Mouse (Mus musculus) olfactory bulb, adult 2 months (tissue): ENCODE data around the gene Nt5c3b. TPM values are rescaled to one million over a fixed set of nuclear protein-coding genes. Genes with fewer than 3 reads are reported as not detected.

ENCODE experiments used
- H3K27ac ChIP-seq: fragments of 200-500 bp; 2 replicates; pipeline ENCODE4 v1.5.1; 2012; ENCODE audit warnings: low read depth, low read length; ENCODE audit not compliant: insufficient read depth
- H3K4me1 ChIP-seq: fragments of 200-500 bp; 2 replicates; pipeline ENCODE4 v1.6.1; 2012; ENCODE audit warnings: low read length; ENCODE audit not compliant: control insufficient read depth, insufficient read depth
- H3K4me3 ChIP-seq: fragments of 200-500 bp; 2 replicates; pipeline ENCODE4 v1.5.1; 2012; ENCODE audit warnings: mild to moderate bottlenecking, low read depth, low read length, moderate library complexity; ENCODE audit not compliant: insufficient read depth
- CTCF ChIP-seq: fragments of 200-500 bp; IDR thresholded peaks from 2 replicates; pipeline ENCODE4 v1.5.1; 2012; ENCODE audit warnings: low read depth, mild to moderate bottlenecking, low read length, moderate library complexity; ENCODE audit not compliant: insufficient read depth
- POLR2A ChIP-seq: fragments of 200-500 bp; IDR thresholded peaks from 2 replicates; pipeline ENCODE4 v1.6.1; 2012; ENCODE audit warnings: mild to moderate bottlenecking, low read depth, low read length, moderate library complexity; ENCODE audit not compliant: insufficient read depth
- WGBS: fragments of 180-500 bp; shearing (Covaris S2); methylation state at CpG from one replicate; pipeline ENCODE4 v1.1.7; 2018; 5-methylcytosine and 5-hydroxymethylcytosine counted together
- polyA plus RNA-seq: library from polyadenylated mRNA; stranded (reverse); fragments of >200 nt; gene quantifications from 2 replicates; pipeline ENCODE4 v1.2.4, GENCODE M21; 2012; ENCODE audit warnings: low replicate concordance; ENCODE audit not compliant: missing spikeins, insufficient read depth, insufficient read length

Gene Nt5c3b
- polyA plus RNA-seq, 1 experiment = not detected

DNA sequence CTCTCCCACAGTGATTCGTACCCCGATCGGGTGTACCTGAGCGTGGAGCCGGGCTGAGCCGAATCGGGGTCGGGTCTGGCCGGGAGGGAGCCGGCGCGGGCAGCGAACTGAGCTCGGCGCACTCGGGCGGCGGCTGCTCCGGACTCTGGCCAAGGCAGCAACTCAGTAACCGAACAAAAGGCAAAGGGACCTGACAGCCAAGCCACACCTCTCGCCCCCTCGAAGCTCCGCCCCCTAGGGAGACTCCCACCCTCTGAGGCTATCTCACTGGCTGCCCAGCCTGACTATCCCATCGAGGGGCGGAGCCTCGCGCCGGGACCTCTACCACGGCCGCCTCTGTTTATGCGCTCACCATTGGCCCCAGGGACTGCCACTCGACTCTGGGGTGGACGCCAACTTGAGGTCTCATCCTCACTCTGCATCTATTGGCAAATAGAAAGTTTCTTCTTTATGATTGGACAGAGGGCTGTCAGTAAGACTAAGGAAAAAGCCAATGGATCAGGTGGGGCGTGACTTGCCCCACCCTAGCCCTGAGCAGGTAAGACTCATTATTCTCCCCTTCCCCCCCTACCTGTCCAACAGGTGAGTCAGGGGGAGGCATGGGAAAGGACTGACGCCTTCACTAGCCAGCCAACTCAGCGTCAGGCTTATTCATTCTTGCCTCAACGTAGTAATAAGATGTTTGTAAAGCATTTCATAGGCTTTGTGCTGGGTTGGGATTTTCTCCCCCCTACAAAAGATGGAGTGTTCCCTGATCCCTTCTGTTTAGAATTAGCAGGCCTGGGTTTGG lies 43.8 kb downstream of the Nt5c3b start, which contains the start of gene Jup:
Gene Jup, minus strand, starts transcription at position 164 of the 790 bp plus-strand sequence.
- H3K4me3 ChIP-seq = peak within 1 kb of the TSS; percentile 86
- no peak for TF ChIP-seq CTCF
- peak; percentile 95 for TF ChIP-seq POLR2A
- H3K27ac ChIP-seq = peak within 1 kb of the TSS; percentile 34
- under 1% methylated on average over 37 of the region's 37 CpGs for WGBS
- H3K4me1 ChIP-seq = peaks cover 40% of the 10 kb centered on the region

DNA sequence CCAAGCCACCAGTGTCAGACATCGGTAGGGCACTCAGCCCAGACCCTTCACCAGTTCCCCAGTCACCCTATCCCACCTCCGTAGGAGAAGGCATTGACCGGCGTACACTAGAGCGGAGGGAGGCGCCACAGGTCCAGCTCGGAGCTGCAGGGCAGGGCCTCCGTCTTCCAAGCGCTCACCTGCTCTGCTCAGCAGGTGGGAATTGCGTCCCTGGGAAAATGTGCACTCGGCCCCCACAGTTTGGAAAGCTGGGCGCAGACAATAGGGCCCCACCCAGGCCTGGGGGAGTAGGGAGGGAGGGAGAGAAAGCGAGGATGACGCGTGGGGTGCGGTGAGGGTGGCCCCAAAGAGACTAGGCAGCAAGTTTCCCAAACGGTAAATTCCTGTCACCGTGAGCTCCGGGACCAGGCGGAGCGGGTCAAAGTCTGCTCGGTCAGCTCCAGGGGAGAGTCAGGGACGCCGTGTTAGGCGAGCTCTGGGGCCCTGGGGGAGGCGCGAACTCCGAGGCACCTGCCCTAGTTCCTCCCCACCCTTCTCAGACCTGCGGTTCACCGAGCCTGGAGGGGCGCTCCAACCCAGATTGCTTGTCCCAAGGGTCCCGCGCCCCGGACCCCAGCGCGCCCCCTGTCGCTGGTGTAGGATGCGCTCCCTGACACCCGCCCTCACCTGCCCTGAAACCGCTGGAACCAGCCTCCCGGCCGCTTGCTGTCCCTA lies 44.6 kb downstream of the Nt5c3b start:
- WGBS = 2% methylated on average over 42 of the region's 42 CpGs
- Histone ChIP-seq H3K4me3 (peak overlapping the region; percentile 86), H3K4me1 (peaks cover 38% of the 10 kb centered on the region), H3K27ac (peak overlapping the region; percentile 34)
- TF ChIP-seq CTCF (peak; percentile 41; the same call in 1 of the 2 replicates), POLR2A (no peak)

DNA sequence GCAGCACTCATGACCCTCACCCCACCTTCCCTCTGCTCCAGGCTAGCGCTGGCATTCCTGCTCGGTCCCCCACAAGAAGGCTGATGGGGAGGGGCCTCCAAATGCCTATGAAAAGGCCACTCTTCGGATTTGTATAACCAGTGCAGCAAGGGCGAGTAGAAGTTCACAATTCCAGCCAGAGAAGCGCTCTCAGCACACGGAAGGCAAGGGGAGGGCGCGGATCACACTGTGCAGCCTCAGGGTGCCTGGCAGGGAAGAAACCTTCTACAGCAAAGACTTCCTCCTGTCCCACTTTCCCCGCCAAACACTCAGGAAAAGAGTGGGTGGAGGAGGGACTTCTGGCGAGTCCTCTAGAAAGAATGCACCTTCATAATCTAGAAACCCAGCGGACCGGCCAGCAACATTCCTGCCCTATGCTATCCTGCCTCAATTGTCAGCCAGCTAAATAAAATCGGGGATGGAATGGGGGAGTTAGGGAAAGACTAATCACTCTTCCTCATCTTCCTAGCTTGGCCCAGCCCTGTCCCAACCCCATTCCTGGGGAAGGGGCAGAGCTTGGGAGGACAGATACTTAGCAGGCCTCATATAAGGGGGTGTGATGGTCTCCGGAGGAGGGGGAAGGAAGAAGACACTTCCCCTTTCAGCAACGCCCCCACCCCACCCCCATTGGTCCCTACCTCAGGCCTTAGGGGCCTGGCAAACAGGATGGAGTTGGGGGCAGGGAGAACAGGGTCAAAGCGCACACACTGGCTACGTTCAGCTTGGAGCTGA lies 45.6 kb downstream of the Nt5c3b start:
- Histone ChIP-seq H3K4me3 (peak overlapping the region; percentile 86), H3K27ac (peak overlapping the region; percentile 34), H3K4me1 (peaks cover 36% of the 10 kb centered on the region)
- WGBS = 23% methylated on average over 17 of the region's 17 CpGs
- no peak for TF ChIP-seq CTCF
- TF ChIP-seq POLR2A = no peak

DNA sequence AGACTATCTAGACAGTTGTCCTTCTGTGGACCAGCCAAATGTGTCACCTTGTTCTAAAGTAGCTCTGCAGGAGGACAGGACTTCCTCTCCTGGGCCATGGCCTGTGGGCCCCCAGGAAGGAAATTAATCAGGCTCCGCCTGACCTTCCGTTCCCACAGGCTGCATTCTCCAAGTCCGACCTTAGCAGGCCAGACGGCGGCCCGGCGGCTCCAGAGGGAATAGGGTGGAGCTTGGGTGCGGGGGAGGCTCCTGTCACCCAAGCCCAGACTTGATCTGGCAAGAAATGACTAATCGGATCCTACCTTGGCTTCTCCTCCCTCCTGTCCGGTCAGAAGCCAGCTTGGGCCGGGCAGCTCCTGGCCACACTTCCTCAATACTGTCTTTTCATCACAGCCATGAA lies 46.4 kb downstream of the Nt5c3b start:
- Histone ChIP-seq H3K27ac (peak overlapping the region; percentile 34), H3K4me1 (peaks cover 44% of the 10 kb centered on the region), H3K4me3 (peak overlapping the region; percentile 86)
- no peak for TF ChIP-seq CTCF
- TF ChIP-seq POLR2A = 0 out of 2 replicates have a peak, but pooled peaks have one; percentile 22
- WGBS = 29% methylated on average over 11 of the region's 11 CpGs

DNA sequence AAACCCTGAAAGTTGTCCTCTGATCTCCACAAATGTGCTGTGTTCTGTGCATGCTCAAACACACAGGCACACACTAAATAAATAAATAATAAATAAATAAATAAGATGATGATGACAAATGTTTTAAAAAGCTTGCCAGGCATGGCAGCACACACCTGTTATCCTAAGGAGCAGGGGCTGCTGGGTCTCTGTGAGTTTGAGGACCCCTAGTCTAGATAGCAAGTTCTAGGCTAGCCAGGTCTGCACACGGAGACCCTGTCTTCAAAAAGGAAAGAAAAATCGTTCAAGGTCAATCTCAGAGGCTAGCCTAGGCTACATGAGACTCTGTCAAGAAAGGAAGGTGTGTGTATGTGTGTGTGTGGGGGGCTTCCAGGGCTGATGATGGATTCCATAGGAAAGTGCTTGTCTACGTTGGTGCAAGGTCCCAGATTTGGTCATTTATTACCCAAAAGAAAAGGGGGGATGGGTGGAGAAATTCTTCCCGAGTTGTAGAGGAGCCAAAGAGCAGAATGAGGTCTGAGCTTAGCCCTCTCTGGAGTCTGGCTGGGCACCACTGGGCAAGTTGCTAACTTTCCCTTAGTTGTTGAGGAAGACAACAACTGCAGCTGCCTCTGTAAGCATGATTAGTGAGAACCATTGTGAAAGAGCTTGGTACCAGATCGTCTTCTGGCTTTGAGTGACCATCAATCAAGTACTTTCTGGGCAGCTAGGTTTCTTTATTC lies 47.1 kb downstream of the Nt5c3b start:
- peaks cover 45% of the 10 kb centered on the region for H3K4me1 ChIP-seq
- H3K4me3 ChIP-seq = no peak overlapping the region
- TF ChIP-seq POLR2A (no peak), CTCF (no peak)
- WGBS = 60% methylated on average over 5 of the region's 5 CpGs
- peak overlapping the region; percentile 34 for H3K27ac ChIP-seq

DNA sequence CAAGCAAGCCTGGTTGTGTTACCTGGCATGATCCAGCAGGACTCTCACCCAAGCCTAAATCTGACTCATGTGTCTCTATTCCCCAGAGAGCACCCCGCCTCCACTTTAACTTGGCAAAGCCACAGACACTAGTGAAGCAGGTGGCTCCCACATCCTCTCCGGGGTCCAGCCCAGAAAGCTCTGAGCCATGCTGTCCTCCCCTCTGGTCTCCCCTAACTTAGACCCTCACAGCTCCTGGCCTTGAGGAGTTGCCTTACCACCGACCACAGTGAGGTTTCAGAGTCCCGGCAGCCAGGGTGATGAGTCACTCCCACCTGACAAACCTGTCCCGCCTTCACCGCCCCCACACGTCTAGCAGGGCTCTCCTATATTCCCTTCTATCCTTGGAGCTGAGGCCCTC lies 47.9 kb downstream of the Nt5c3b start:
- peaks cover 51% of the 10 kb centered on the region for H3K4me1 ChIP-seq
- WGBS = 45% methylated on average over 7 of the region's 7 CpGs
- H3K27ac ChIP-seq = peak overlapping the region; percentile 12; the same call in 1 of the 2 replicates
- H3K4me3 ChIP-seq = no peak overlapping the region
- no peak for TF ChIP-seq POLR2A
- no peak for TF ChIP-seq CTCF

DNA sequence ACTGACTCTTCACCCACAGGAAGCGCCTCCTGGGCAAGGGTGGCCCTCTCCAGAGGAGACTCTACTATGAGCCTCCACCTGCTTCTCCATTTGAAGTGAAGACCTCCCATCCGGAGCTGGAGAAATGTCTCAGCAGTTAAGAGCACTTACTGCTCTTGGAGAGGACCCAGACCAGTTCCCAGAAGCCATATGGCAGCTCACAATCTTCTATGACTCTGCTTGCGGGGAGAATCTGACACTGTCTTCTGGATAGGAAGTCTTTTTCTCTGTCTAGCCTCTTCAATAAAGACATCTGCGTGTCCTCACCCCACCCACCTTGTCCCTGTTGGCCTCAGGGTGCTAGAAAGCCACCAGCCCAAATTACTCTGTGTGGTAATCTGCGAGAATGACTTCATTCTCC lies 48.6 kb downstream of the Nt5c3b start:
- H3K4me3 ChIP-seq = no peak overlapping the region
- H3K27ac ChIP-seq = 0 out of 2 replicates have a peak overlapping the region, but pooled peaks have one; percentile 12
- TF ChIP-seq CTCF = no peak
- no peak for TF ChIP-seq POLR2A
- peaks cover 59% of the 10 kb centered on the region for H3K4me1 ChIP-seq
- WGBS = 80% methylated on average over 5 of the region's 5 CpGs

DNA sequence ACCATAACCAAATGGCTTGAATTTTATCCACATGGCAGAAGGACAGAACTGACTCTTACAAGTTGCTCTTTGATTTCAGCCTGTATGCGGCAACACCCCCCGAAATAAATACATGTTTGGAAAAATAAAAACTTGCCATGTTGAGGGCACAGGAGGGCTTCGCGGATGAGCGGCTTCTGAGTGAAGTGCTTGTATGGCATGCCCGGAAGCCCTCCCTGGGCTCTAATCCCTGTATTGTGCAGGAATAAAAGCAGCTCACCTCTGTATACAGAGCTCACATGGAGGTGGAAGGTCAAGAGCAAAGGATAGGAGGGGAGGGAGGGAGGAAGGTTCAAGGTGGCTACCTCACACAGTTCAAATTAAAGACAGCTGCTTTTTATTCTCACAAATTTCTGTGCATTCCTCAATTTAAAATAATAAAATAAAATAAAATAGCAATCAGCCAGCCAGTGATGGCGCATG lies 49.7 kb downstream of the Nt5c3b start:
- no peak for TF ChIP-seq POLR2A
- no peak for TF ChIP-seq CTCF
- Histone ChIP-seq H3K27ac (no peak overlapping the region; the same call in 1 of the 2 replicates), H3K4me1 (peaks cover 69% of the 10 kb centered on the region), H3K4me3 (no peak overlapping the region)
- 76% methylated on average over 7 of the region's 7 CpGs for WGBS
